Mouse (Mus musculus): Measurements from ENCODE around the gene Rps7. TPM values are rescaled to one million over a fixed set of nuclear protein-coding genes. Genes with fewer than 3 reads are reported as not detected.

The Rps7 gene
- polyA plus RNA-seq, 1 experiment, result 175 TPM

DNA sequence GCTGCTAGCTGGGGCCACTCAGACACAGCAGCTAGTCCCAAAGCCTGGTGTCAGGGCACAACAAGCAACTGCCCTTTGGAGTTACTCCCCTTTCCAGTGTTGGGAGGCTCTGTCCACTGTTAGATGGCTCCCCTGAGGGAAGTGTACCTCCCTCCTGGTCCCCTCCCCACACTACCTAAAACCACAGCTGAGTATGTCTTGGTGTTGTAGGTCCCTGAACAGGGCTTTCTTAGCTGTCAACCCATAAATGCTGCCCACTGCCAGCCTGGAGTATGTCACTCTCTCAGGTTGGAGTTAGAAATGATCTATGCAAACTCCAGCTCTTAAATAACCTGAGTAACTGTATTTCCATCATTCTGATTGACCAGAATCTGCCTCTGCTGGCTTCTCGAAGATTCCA, 13.1 kb downstream of the Rps7 start:
- no peak for DNase-seq
- no peaks in the 10 kb centered on the region for H3K4me1 ChIP-seq (ENCODE audit: control insufficient read depth, insufficient read depth, low read length)
- no peak overlapping the region for H3K4me3 ChIP-seq (replicated peaks; ENCODE audit: extremely low read depth, low read depth, low read length)
- 77% methylated on average over 1 of the region's 1 CpGs for WGBS
- TF ChIP-seq POLR2A (IDR thresholded peaks at IDR 0.05; ENCODE audit: borderline replicate concordance, extremely low read depth, low read depth, low read length) (no peak), CTCF (IDR thresholded peaks at IDR 0.05; ENCODE audit: insufficient read depth, low read length) (no peak)

DNA sequence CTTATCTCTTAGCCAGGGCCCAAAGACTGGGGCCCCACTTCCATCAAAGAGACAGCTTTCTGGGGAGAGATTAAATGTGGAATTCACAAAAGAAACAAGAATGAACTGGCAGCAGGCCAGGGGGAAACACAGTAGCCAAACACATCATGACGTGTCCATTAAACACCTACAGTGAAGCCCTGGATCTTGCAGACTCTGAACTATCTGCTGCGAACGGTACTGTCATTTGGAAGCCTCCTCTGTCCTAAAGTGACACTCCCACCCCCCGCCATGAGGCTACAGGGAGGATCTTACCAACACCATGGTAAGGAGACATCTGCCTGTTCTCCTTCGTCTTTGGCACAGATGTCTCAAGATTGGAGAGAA, 13.6 kb downstream of the Rps7 start:
- 37% methylated on average over 5 of the region's 5 CpGs for WGBS
- TF ChIP-seq CTCF (IDR thresholded peaks at IDR 0.05; ENCODE audit: insufficient read depth, low read length), result no peak
- TF ChIP-seq POLR2A (IDR thresholded peaks at IDR 0.05; ENCODE audit: borderline replicate concordance, extremely low read depth, low read depth, low read length), result no peak
- no peaks in the 10 kb centered on the region for H3K4me1 ChIP-seq (ENCODE audit: control insufficient read depth, insufficient read depth, low read length)
- no peak overlapping the region for H3K4me3 ChIP-seq (replicated peaks; ENCODE audit: extremely low read depth, low read depth, low read length)
- DNase-seq, result no peak

DNA sequence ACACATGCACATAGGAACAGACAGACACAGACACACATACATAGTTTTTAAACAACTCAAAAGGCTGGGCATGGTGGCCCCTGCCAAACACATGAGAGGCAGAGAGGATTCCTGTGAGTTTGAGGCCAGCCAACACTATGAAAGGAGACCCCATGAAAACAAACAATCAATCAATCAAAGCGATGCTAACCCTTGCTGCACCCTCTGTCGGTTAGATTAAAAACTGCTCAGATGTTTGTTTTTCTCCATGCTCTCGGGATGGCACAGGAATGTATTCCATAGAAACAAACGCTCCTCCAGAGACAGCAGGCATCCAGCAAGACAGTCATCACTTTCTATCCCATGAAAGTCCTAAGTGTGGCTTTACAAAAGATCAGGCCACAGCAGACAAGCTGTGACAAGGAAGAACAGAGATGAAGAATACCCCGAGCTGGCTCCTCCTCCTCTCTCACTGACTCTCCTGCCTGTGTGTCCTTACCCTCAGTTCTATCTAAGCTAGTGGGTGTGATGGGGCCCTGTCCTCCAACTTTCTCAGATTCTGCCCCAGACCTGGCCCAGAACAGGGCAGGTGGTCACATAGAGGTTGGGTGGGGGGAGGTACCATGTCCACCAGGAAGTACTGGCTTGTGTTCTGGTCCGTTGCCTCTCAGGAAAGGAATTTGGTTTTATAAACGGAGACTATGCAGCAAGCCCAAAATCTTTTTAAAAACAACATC, 14.1 kb downstream of the Rps7 start:
- no peak overlapping the region for H3K4me3 ChIP-seq (replicated peaks; ENCODE audit: extremely low read depth, low read depth, low read length)
- DNase-seq, result no peak
- no peaks in the 10 kb centered on the region for H3K4me1 ChIP-seq (ENCODE audit: control insufficient read depth, insufficient read depth, low read length)
- TF ChIP-seq POLR2A (IDR thresholded peaks at IDR 0.05; ENCODE audit: borderline replicate concordance, extremely low read depth, low read depth, low read length), result no peak
- TF ChIP-seq CTCF (IDR thresholded peaks at IDR 0.05; ENCODE audit: insufficient read depth, low read length), result no peak
- WGBS, result 10% methylated on average over 7 of the region's 7 CpGs

DNA sequence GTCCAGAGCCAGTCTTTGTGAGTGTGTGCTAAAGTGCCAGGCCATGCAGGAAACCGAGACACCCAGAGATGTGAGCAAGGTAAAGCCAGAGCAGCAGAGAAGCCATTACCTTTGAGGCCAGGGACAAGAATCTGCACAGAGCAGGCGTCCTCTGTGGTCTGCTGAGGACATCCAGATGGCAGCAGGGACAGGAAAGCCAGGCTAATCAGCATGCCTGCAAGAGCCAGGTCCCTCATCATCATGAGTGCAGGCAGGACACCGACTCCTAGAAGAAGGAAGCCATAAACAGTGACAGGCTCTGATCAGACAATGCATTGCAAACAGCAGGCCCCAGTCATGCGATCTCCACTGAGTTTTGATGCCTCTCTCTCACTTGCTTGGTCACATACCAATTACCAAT, 18.5 kb downstream of the Rps7 start:
- no peak for DNase-seq
- whole genome bisulfite sequencing, result 59% methylated on average over 4 of the region's 4 CpGs
- Histone ChIP-seq H3K4me3 (replicated peaks; ENCODE audit: extremely low read depth, low read depth, low read length) (no peak overlapping the region), H3K4me1 (ENCODE audit: control insufficient read depth, insufficient read depth, low read length) (no peaks in the 10 kb centered on the region)
- no peak for TF ChIP-seq CTCF (IDR thresholded peaks at IDR 0.05; ENCODE audit: insufficient read depth, low read length)
- no peak for TF ChIP-seq POLR2A (IDR thresholded peaks at IDR 0.05; ENCODE audit: borderline replicate concordance, extremely low read depth, low read depth, low read length)

DNA sequence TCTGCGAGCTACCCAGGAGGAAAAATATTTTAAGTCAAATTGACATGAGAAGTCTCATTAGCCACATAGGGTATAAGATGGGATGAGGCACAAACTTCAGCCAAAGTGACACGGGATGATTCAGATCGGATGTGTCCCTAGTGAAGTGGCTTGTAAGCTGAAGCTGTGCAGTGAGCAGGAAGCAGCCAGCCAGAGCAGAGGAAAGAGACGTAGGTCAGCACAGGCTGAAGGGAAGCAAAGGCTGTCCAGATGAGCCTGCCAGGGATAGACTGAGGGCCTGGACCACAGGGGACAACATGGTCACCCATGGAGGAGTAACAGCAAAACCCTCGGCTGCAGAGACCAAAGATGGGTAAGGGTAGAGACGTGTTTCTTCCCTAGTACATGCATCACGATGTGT, 21.4 kb downstream of the Rps7 start:
- WGBS, result 59% methylated on average over 7 of the region's 7 CpGs
- H3K4me3 ChIP-seq (replicated peaks; ENCODE audit: extremely low read depth, low read depth, low read length), result no peak overlapping the region
- DNase-seq, result no peak
- TF ChIP-seq POLR2A (IDR thresholded peaks at IDR 0.05; ENCODE audit: borderline replicate concordance, extremely low read depth, low read depth, low read length) (no peak), CTCF (IDR thresholded peaks at IDR 0.05; ENCODE audit: insufficient read depth, low read length) (no peak)
- no peaks in the 10 kb centered on the region for H3K4me1 ChIP-seq (ENCODE audit: control insufficient read depth, insufficient read depth, low read length)

DNA sequence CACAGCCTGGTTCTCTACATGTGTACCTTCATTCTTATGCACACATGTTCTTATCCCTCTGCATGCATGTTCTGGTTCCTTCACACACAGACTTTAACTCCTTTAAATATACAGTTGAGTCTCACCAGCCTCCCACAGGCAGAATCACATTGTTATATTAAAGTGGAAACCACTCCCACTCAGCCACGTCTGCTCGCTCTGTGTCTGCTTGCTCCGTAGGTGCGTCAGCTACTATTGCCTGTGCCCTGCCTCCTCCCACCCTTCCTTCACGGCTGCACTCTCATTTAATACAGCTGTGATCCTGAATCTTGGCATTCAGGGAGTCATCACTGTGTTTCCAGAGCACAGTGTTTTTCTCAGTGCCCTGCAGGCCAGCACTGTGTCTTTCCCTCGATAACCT, 23.4 kb downstream of the Rps7 start:
- H3K4me3 ChIP-seq (replicated peaks; ENCODE audit: extremely low read depth, low read depth, low read length), result no peak overlapping the region
- no peaks in the 10 kb centered on the region for H3K4me1 ChIP-seq (ENCODE audit: control insufficient read depth, insufficient read depth, low read length)
- no peak for DNase-seq
- no peak for TF ChIP-seq CTCF (IDR thresholded peaks at IDR 0.05; ENCODE audit: insufficient read depth, low read length)
- TF ChIP-seq POLR2A (IDR thresholded peaks at IDR 0.05; ENCODE audit: borderline replicate concordance, extremely low read depth, low read depth, low read length), result no peak
- WGBS, result 51% methylated on average over 6 of the region's 6 CpGs

DNA sequence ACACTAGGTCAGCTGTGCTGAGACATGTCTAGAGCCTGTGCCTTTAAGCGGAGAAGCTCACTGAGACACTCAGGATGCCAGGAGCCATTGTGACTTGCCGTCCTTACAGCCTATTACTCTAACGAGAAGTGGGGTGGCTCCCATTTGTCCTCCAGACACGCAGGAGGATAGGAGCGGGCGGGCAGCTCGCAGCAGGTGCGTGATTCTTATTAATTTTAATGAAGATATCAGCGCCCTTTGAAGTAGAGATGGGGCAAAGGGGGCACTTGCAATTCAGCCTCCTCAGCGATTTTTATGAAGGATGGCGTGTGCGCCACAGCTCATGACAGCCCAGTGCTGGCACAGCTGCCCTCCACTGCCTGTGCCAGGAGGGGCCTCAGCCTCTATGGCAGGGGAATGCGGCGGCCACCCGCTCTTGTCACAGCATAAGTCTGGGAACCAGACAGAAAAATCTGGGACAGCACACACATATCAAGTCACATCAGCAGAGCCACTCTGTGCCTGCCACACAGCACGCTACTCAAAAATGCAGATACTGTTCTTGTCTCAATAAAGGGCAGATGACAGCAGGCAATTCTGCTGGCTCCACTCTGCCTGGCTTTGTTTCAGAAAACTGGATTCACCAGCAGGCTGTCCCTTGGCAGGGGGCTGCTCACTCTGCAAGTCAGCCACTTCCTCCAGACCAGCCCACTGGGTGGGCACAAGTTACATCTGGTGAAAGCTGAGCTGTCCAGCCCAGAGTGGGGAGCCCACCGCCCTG, 28.0 kb downstream of the Rps7 start:
- no peaks in the 10 kb centered on the region for H3K4me1 ChIP-seq (ENCODE audit: control insufficient read depth, insufficient read depth, low read length)
- 62% methylated on average over 17 of the region's 17 CpGs for WGBS

DNA sequence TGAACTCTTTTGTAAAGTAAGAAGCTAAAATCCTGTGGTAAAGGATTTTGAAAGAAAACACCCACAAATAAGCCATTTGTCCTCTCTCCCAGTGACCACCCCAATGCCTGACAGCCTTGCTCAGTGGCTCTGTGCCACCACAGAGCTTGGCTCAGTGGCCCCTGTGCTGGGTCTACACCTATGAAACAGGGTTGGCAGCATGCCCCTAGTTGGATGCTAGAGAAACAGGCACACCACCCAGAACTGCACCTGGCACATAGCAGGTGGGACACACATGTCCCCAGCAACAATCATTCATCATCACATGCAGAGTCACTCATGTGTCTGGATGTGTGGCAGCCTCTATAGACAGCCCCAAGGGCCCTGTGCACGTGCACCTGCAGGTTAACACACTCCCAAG, 32.3 kb downstream of the Rps7 start:
- 41% methylated on average over 1 of the region's 1 CpGs for WGBS
- no peak for DNase-seq
- H3K4me3 ChIP-seq (replicated peaks; ENCODE audit: extremely low read depth, low read depth, low read length), result no peak overlapping the region
- no peak for TF ChIP-seq POLR2A (IDR thresholded peaks at IDR 0.05; ENCODE audit: borderline replicate concordance, extremely low read depth, low read depth, low read length)
- TF ChIP-seq CTCF (IDR thresholded peaks at IDR 0.05; ENCODE audit: insufficient read depth, low read length), result no peak
- no peaks in the 10 kb centered on the region for H3K4me1 ChIP-seq (ENCODE audit: control insufficient read depth, insufficient read depth, low read length)

More for the DNA sequence above, 28.0 kb downstream of the Rps7 start:
- no peak for TF ChIP-seq CTCF (IDR thresholded peaks at IDR 0.05; ENCODE audit: insufficient read depth, low read length)
- TF ChIP-seq POLR2A (IDR thresholded peaks at IDR 0.05; ENCODE audit: borderline replicate concordance, extremely low read depth, low read depth, low read length), result no peak
- no peak for DNase-seq
- H3K4me3 ChIP-seq (replicated peaks; ENCODE audit: extremely low read depth, low read depth, low read length), result no peak overlapping the region

DNA sequence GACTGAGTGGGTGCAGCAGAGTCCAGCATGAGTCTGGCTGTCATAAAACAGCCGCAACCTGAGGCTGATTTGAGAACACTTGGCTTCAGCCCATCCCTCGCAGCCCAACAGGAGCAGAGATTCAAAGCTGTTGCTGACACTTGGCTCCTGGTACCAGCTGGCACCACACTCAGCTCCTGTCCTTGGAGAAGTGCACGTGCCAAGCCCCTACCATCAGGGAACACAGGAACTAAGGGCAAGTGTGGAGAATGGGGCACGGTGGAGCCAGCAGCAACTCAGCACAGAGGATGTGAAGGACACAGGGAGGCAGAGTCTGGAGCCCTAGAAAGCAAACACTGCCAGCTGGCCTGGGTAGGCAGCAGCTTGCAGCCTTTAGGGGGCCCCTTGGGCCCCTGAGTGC, 33.5 kb downstream of the Rps7 start:
- no peak for TF ChIP-seq CTCF (IDR thresholded peaks at IDR 0.05; ENCODE audit: insufficient read depth, low read length)
- no peak for TF ChIP-seq POLR2A (IDR thresholded peaks at IDR 0.05; ENCODE audit: borderline replicate concordance, extremely low read depth, low read depth, low read length)
- DNase-seq, result no peak
- Histone ChIP-seq H3K4me1 (ENCODE audit: control insufficient read depth, insufficient read depth, low read length) (no peaks in the 10 kb centered on the region), H3K4me3 (replicated peaks; ENCODE audit: extremely low read depth, low read depth, low read length) (no peak overlapping the region)
- 14% methylated on average over 4 of the region's 4 CpGs for WGBS

DNA sequence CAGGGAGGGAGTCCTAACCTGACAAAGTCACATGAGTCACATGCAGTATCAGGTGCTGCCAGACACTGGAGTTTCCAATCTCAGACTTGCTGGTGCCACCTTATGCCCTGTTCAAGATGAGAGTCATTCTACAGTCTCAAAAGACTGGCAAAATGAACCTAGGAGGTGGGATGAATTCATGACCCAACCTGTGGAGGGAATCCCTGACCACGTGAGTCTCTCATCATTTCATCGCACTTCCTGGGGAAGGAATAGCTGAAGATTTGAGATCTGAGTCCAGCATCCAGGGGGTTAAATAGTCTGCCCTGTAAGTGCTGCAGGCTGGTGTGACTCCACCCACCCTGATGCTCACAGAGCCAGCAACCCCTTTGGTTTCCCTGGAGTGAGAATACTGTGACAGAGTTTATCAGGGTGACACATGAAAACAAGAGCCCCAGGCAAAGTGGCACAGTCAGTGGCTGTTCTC, 37.2 kb downstream of the Rps7 start:
- Histone ChIP-seq H3K4me1 (ENCODE audit: control insufficient read depth, insufficient read depth, low read length) (no peaks in the 10 kb centered on the region), H3K4me3 (replicated peaks; ENCODE audit: extremely low read depth, low read depth, low read length) (no peak overlapping the region)
- no peak for TF ChIP-seq CTCF (IDR thresholded peaks at IDR 0.05; ENCODE audit: insufficient read depth, low read length)
- no peak for TF ChIP-seq POLR2A (IDR thresholded peaks at IDR 0.05; ENCODE audit: borderline replicate concordance, extremely low read depth, low read depth, low read length)
- 62% methylated on average over 2 of the region's 2 CpGs for WGBS
- DNase-seq, result no peak
